Mouse (Mus musculus): ENCODE data around the gene Prkaa2. TPM values are rescaled to one million over a fixed set of nuclear protein-coding genes. Genes with fewer than 3 reads are reported as not detected.

Prkaa2 gene
- polyA plus RNA-seq, 1 experiment from 2014 or later = 0.22 TPM

DNA sequence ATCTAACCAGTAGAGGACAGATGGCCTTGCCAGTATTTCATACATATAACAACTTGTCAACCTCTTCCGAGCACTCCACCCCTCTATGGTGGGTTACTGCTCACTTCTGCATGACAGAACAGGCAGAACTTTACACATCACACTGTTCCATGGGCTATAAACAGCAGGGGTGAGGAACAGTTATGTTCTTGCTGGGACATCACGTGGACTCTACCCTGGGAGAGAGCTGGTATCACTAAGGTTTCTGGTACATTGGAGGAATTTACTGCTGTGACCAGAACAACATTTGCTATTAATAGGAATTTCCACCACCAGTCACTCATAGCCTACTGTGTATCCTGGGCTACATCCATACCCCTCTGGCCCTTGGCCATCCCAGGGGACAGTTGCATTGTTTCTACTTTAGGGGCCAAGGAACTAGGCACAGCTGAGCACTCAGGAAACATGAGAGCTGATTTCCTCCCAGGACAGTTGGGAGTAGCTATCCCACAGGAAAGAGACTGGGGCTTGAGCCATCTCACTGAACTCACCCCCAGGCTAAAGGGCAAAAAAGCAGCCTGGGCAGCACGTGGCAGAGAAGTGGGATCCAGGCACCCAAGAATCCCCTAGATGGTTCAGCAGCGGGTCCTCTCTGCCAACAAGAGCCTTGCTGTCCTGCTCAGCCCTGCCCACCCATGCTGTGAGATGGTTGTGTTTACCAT lies 23.8 kb upstream of the Prkaa2 start:
- Histone ChIP-seq H3K9ac (no peak overlapping the region), H3K27ac (no peak overlapping the region), H3K36me3 (no peaks in the 10 kb centered on the region), H3K4me3 (replicated peaks) (no peak overlapping the region), H3K9me3 (replicated peaks) (no peaks in the 10 kb centered on the region), H3K4me1 (replicated peaks) (no peaks in the 10 kb centered on the region), H3K4me2 (no peak overlapping the region), H3K27me3 (no peaks in the 10 kb centered on the region)
- DNase-seq (no peak), ATAC-seq (ENCODE audit: low read depth) (no peak)
- WGBS (ENCODE audit: insufficient replicate concordance) = 50% methylated on average over 4 of the region's 4 CpGs

DNA sequence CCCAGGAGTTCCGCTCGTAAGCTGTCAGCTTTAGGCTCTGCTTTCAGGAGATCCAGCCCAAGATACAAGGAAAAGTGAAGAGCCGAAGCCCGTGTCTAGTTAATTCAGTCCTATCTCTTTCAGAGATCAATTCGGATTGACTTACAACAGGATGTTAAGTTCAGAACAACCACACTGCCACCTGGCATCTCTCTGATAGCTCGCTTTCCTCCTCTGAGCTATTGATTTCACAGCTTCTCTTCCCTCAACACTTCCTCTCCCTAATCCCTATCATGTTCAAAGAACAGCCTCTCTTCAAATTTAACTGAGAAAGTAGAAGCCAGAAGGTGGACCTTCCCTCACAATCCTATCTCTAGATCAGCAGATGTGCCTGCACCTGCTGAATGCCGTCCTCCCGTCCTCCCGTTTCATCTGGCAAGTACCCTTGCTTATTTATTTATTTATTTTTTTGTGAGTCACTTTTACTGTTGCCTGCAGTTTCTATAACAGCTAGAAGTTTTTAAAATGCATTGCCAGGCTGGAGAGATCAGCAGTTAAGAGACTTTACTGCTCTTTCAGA lies 22.1 kb upstream of the Prkaa2 start:
- Histone ChIP-seq H3K27me3 (no peaks in the 10 kb centered on the region), H3K27ac (no peak overlapping the region), H3K4me1 (replicated peaks) (no peaks in the 10 kb centered on the region), H3K9ac (no peak overlapping the region), H3K4me2 (no peak overlapping the region), H3K36me3 (no peaks in the 10 kb centered on the region), H3K9me3 (replicated peaks) (no peaks in the 10 kb centered on the region), H3K4me3 (replicated peaks) (no peak overlapping the region)
- ATAC-seq (ENCODE audit: low read depth) (no peak), DNase-seq (no peak)
- 51% methylated on average over 9 of the region's 9 CpGs for WGBS (ENCODE audit: insufficient replicate concordance)

DNA sequence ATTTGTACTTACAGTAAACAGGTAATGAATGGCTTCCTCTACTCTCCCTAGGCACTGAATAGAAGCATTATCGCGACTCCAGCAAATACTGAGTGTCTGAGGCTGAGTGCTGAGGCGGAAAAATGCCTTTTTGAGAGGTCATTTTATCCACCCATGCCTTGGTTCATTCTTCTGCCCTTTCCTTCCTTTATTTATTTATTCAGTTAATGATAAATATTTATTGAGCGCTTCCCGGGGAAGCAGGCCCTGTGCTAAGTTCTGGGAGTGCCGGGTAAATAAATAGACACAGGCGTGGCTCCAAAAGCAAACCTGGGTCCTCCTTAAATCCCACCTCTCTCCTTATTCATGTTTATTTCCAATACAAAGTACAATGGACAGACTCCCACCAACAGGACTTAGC lies 19.5 kb upstream of the Prkaa2 start:
- Histone ChIP-seq H3K9me3 (replicated peaks) (no peaks in the 10 kb centered on the region), H3K4me2 (no peak overlapping the region), H3K27ac (no peak overlapping the region), H3K36me3 (no peaks in the 10 kb centered on the region), H3K27me3 (no peaks in the 10 kb centered on the region), H3K9ac (no peak overlapping the region), H3K4me3 (replicated peaks) (no peak overlapping the region), H3K4me1 (replicated peaks) (no peaks in the 10 kb centered on the region)
- DNase-seq (no peak), ATAC-seq (ENCODE audit: low read depth) (no peak)
- WGBS (ENCODE audit: insufficient replicate concordance) = 65% methylated on average over 7 of the region's 7 CpGs

DNA sequence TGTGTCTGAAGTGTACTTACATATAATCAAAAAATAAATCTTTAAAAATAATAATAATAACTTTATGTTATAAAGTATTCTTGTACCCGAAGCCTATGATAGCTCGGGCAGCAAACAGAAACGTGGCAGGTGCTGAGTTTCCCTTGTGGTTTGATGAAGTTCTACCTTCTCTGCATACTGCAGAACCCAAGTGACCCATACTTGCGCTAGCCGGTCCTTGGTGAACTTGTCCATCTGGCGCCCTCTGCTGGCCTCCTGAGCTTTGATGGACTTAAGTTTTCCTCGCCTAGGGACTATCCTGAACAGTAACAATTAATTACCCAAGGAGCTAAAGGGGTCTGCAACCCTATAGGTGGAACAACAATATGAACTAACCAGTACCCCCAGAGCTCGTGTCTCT lies 12.7 kb upstream of the Prkaa2 start:
- H3K4me2 ChIP-seq = no peak overlapping the region
- H3K27me3 ChIP-seq = 0 out of 2 replicates have a peak, but pooled peaks cover 2% of the 10 kb centered on the region
- no peaks in the 10 kb centered on the region for H3K9me3 ChIP-seq (replicated peaks)
- WGBS (ENCODE audit: insufficient replicate concordance) = 28% methylated on average over 8 of the region's 8 CpGs
- no peak overlapping the region for H3K27ac ChIP-seq
- DNase-seq = peak; percentile 5
- H3K36me3 ChIP-seq = no peaks in the 10 kb centered on the region
- H3K4me3 ChIP-seq (replicated peaks) = no peak overlapping the region
- H3K9ac ChIP-seq = no peak overlapping the region
- H3K4me1 ChIP-seq (replicated peaks) = no peaks in the 10 kb centered on the region
- ATAC-seq (ENCODE audit: low read depth) = no peak; the same call in 1 of the 2 replicates

DNA sequence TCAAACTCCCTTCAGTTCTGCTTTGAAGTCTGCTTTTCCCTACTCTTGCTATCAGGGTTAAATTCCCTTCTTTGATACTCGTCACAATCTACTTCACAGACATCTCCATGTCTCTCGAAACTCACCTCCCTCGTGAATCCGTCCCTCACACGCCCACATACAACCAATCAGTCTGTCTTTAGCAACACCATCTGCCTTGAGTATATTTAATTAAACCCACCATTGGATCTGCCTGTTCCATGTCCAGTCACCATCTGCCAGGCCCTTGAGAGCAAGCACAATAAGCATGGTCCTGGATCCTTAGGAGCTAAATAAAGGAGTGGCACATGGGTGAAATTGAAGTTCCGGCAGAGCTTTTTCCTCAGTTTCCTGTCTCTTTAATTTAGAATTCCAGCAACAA lies 11.4 kb upstream of the Prkaa2 start:
- Histone ChIP-seq H3K9me3 (replicated peaks) (no peaks in the 10 kb centered on the region), H3K4me3 (replicated peaks) (no peak overlapping the region), H3K4me2 (no peak overlapping the region), H3K27ac (no peak overlapping the region), H3K9ac (no peak overlapping the region), H3K36me3 (no peaks in the 10 kb centered on the region), H3K27me3 (0 out of 2 replicates have a peak, but pooled peaks cover 2% of the 10 kb centered on the region), H3K4me1 (replicated peaks) (no peaks in the 10 kb centered on the region)
- 67% methylated on average over 6 of the region's 6 CpGs for WGBS (ENCODE audit: insufficient replicate concordance)
- ATAC-seq (ENCODE audit: low read depth) = no peak
- no peak for DNase-seq

DNA sequence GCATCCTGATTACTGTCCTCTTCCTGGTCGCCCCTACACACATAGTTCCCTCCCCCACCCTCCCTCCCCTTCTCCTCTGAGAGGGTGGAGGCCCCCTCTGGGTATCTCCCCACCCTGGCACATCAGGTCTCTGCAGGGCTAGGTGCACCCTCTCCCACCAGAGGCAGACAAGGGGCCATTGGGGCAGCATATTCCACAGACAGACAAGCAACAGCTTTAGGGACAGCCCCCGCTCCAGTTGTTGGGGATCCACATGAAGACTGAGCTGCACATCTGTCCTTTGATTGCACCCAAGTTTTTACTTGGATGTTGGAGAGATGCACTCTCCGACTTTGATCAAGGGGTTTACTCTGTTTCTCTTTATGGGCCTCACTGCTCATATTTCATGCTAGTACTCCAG lies 3.8 kb upstream of the Prkaa2 start:
- Histone ChIP-seq H3K4me1 (replicated peaks) (0 out of 2 replicates have a peak, but pooled peaks cover 6% of the 10 kb centered on the region), H3K4me2 (no peak overlapping the region), H3K9ac (no peak overlapping the region), H3K36me3 (no peaks in the 10 kb centered on the region), H3K9me3 (replicated peaks) (no peaks in the 10 kb centered on the region), H3K4me3 (replicated peaks) (no peak overlapping the region), H3K27ac (no peak overlapping the region), H3K27me3 (peaks cover 27% of the 10 kb centered on the region)
- 51% methylated on average over 3 of the region's 3 CpGs for whole genome bisulfite sequencing (ENCODE audit: insufficient replicate concordance)
- no peak for ATAC-seq (ENCODE audit: low read depth)
- DNase-seq = no peak

DNA sequence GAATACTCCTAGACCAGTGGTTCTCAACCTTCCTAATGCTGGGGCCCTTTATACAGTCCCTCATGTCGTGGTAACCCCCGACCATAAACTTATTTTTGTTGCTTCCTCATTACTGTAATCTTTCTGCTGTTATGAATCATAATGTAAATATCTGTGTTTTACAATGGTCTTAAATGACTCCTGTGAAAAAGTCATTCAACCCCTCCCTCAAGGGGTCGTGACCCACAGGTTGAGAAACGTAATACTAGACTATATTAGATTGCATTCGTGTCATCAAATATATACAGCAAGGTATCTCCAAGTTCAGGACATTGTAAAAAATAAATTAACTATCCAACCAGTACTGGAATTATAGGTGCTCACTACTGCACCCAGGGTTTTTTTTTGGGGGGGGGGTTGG lies 3.4 kb upstream of the Prkaa2 start:
- Histone ChIP-seq H3K9ac (no peak overlapping the region), H3K9me3 (replicated peaks) (no peaks in the 10 kb centered on the region), H3K27me3 (peaks cover 31% of the 10 kb centered on the region), H3K27ac (no peak overlapping the region), H3K4me3 (replicated peaks) (no peak overlapping the region), H3K36me3 (no peaks in the 10 kb centered on the region), H3K4me2 (no peak overlapping the region), H3K4me1 (replicated peaks) (0 out of 2 replicates have a peak, but pooled peaks cover 6% of the 10 kb centered on the region)
- no peak for ATAC-seq (ENCODE audit: low read depth)
- no peak for DNase-seq
- WGBS (ENCODE audit: insufficient replicate concordance) = 61% methylated on average over 5 of the region's 5 CpGs

DNA sequence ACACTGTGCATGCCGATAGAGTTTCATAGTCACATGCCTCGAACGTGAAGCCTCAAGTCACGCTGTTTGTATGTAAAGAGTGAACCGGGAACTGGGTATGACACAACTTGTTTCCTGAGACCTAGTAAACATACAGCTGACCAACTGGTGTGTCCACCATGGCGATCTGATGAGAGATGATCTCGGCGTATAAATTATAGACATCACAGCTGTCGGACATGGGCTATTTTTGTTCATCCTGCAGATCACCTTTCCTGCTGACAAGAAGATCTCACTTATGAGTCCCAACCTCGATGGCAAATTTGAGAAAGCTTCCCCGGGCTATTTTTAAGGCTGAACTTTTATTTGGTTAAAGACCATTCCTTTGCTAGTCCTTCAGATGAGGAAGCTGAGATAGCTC lies 2.1 kb upstream of the Prkaa2 start:
- ATAC-seq (ENCODE audit: low read depth) = no peak
- no peak for DNase-seq
- no peak overlapping the region for H3K9ac ChIP-seq
- H3K4me2 ChIP-seq = no peak overlapping the region
- peaks cover 41% of the 10 kb centered on the region for H3K27me3 ChIP-seq
- H3K4me3 ChIP-seq (replicated peaks) = no peak overlapping the region
- no peaks in the 10 kb centered on the region for H3K36me3 ChIP-seq
- WGBS (ENCODE audit: insufficient replicate concordance) = 65% methylated on average over 11 of the region's 11 CpGs
- H3K27ac ChIP-seq = no peak overlapping the region
- H3K9me3 ChIP-seq (replicated peaks) = no peaks in the 10 kb centered on the region
- H3K4me1 ChIP-seq (replicated peaks) = 0 out of 2 replicates have a peak, but pooled peaks cover 6% of the 10 kb centered on the region

DNA sequence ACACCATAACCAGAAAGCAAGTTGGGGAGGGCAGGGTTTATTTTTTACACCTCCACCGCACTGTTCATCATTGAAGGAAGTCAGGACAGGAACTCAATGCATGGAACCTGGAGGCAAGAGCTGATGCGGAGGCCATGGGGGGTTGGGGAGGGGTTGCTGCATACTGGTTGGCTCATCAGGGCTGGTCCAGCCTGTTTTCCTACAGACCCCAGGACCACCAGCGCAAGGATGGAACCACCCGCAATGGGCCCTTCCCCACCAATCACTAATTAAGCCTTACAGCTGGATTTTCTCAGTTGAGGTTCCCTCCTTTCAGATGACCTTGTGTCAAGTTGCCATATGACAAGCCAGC lies 970 bp upstream of the Prkaa2 start:
- H3K4me3 ChIP-seq (replicated peaks) = no peak overlapping the region
- ATAC-seq (ENCODE audit: low read depth) (no peak), DNase-seq (no peak)
- no peak overlapping the region for H3K27ac ChIP-seq
- H3K9me3 ChIP-seq (replicated peaks) = no peaks in the 10 kb centered on the region
- H3K4me2 ChIP-seq = peak overlapping the region; percentile 68
- H3K4me1 ChIP-seq (replicated peaks) = 0 out of 2 replicates have a peak, but pooled peaks cover 6% of the 10 kb centered on the region
- 44% methylated on average over 4 of the region's 4 CpGs for WGBS (ENCODE audit: insufficient replicate concordance)
- H3K27me3 ChIP-seq = peaks cover 41% of the 10 kb centered on the region
- no peaks in the 10 kb centered on the region for H3K36me3 ChIP-seq
- no peak overlapping the region for H3K9ac ChIP-seq

DNA sequence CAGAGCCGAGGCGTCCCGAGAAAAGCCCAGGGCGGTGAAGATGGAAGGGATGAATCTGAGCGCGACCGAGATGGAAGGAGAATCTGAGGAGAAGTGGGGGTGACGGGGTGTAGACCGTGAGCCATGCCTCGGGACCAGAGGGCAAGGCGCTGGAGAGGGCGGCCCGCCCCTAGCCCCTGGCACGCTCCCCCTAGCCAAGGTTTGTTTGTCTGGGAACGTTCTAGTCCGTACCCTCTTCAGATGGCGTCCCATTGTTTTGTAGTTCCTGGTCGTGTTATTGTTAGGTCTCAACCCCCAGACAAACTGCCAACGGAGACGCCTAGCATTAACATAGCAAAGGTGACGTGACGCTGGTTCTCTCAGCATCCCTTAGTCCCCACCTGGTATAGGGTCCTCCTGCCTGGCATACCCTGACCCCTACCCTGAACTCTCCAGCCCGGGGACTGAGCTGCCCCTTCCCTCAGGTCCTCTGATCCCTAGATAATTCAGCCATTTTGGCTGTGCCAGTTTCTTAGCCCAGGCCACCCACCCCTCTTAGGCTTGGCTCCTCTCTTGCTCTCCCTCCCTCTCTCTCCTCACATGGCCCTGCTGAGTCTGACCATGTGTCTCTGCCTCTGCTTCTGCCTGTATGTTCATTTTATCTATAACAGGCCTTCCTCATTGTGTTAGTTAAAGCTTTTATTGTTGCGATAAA lies 447 bp upstream of the Prkaa2 start:
- Histone ChIP-seq H3K4me1 (replicated peaks) (0 out of 2 replicates have a peak, but pooled peaks cover 6% of the 10 kb centered on the region), H3K27me3 (peaks cover 41% of the 10 kb centered on the region), H3K9ac (peak overlapping the region; percentile 50), H3K4me2 (peak overlapping the region; percentile 68), H3K9me3 (replicated peaks) (no peaks in the 10 kb centered on the region), H3K4me3 (replicated peaks) (peak overlapping the region; percentile 61), H3K27ac (no peak overlapping the region), H3K36me3 (no peaks in the 10 kb centered on the region)
- ATAC-seq (ENCODE audit: low read depth) (peak; percentile 47), DNase-seq (no peak)
- 6% methylated on average over 21 of the region's 24 CpGs for WGBS (ENCODE audit: insufficient replicate concordance)

DNA sequence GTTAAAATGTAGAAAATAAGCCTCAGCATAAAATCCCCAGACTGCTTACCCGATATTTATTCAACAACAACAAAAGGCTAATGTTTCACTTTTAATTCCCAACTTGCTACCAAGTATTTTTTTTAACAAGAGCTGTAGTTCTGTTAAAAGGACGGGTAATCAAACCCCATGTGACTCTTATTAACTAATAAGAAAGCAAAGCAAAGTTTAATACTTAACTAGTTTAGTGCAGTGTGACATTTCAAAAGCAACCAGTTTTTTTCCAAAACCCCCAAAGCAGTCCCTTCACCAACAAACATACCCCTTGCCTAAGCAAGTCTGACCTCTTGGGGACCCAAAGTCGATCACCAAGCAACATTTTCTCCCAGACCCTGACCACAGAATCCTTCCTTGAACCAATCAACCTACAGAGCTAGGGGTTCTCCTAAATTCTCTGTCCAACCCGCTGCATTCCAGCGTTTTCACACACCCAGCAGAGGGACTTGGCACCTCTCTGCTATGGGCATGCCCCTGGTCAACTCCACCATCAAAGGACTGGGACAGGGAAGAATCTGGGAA lies 970 bp downstream of the Prkaa2 start:
- Histone ChIP-seq H3K4me3 (replicated peaks) (peak overlapping the region; percentile 61; the same call in 1 of the 2 replicates), H3K9me3 (replicated peaks) (no peaks in the 10 kb centered on the region), H3K27me3 (peaks cover 41% of the 10 kb centered on the region), H3K9ac (no peak overlapping the region), H3K36me3 (no peaks in the 10 kb centered on the region), H3K4me2 (peak overlapping the region; percentile 68), H3K27ac (no peak overlapping the region), H3K4me1 (replicated peaks) (0 out of 2 replicates have a peak, but pooled peaks cover 6% of the 10 kb centered on the region)
- 26% methylated on average over 5 of the region's 5 CpGs for WGBS (ENCODE audit: insufficient replicate concordance)
- DNase-seq (no peak), ATAC-seq (ENCODE audit: low read depth) (no peak)
